Mouse (Mus musculus) lung, embryonic 15.5 days (tissue): Measurements from ENCODE around the gene Unc5cl. TPM values are rescaled to one million over a fixed set of nuclear protein-coding genes. Genes with fewer than 3 reads are reported as not detected.

Experiments
- ATAC-seq: fragments of 200-750 bp; cut with Nextera tagmentation; 2 replicates; pipeline ENCODE4 v1.8.0; 2017; ENCODE audit warnings: moderate number of reproducible peaks, borderline replicate concordance; ENCODE audit not compliant: low FRiP score, low TSS enrichment; ENCODE audit errors: extremely low read depth
- H3K27ac ChIP-seq: fragments of 300-500 bp; sonication (generic); 2 replicates; pipeline ENCODE4 v1.5.1; 2015; ENCODE audit warnings: moderate library complexity, mild to moderate bottlenecking, inconsistent platforms
- H3K27me3 ChIP-seq: fragments of 300-500 bp; sonication (generic); 2 replicates; pipeline ENCODE4 v1.6.1; 2015; ENCODE audit warnings: inconsistent platforms
- H3K36me3 ChIP-seq: fragments of 300-500 bp; sonication (generic); 2 replicates; pipeline ENCODE4 v1.6.1; 2015; ENCODE audit warnings: inconsistent platforms
- H3K4me1 ChIP-seq: fragments of 300-500 bp; sonication (generic); 2 replicates; pipeline ENCODE4 v1.6.1; 2015; ENCODE audit warnings: inconsistent platforms
- H3K4me2 ChIP-seq: fragments of 300-500 bp; sonication (generic); 2 replicates; pipeline ENCODE4 v1.6.1; 2015; ENCODE audit warnings: inconsistent platforms, mild to moderate bottlenecking, moderate library complexity
- H3K4me3 ChIP-seq: fragments of 300-500 bp; sonication (generic); 2 replicates; pipeline ENCODE4 v1.5.1; 2015; ENCODE audit warnings: mild to moderate bottlenecking, inconsistent platforms
- H3K9ac ChIP-seq: fragments of 300-500 bp; sonication (generic); 2 replicates; pipeline ENCODE4 v1.6.1; 2015; ENCODE audit warnings: inconsistent platforms
- H3K9me3 ChIP-seq: fragments of 300-500 bp; sonication (generic); 2 replicates; pipeline ENCODE4 v1.6.1; 2016; ENCODE audit warnings: inconsistent platforms
- WGBS: fragments of 180-500 bp; shearing (Covaris S2); methylation state at CpG from one replicate; pipeline ENCODE4 v1.1.7; 2015; 5-methylcytosine and 5-hydroxymethylcytosine counted together
- polyA plus RNA-seq: library from polyadenylated mRNA; unstranded; fragments of >200 nt; fragmentation: Nextera tagmentation; extraction: Ambion mirVana; gene quantifications from 2 replicates; pipeline ENCODE4 v1.2.1, GENCODE M21; 2015

The Unc5cl gene
- polyA plus RNA-seq, 1 experiment from 2014 or later, result 2.4 TPM

DNA sequence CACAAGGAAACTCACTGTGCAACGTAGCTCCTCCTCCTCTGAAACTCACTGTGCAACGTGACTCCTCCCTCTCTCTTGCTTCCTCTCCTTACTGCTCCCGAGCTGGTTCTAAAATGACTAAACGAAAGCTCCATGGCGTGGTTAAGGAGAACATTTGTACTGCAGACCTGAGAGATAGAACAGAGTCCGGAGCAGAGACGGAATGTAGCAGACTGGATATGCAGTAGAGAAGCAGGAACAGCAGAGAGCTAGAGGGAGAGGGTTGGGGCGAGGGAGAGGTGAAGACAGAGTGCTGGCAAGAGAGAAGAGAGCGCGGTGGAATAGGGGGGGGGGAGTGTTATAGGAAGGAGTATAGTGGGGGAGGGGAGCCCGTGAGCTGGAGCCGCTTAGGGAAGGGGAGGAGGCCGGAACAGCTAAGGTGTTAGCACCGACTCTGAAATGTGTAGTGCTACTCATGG, 131.2 kb downstream of the Unc5cl start:
- peaks cover 4% of the 10 kb centered on the region; the same call in 1 of the 2 replicates for H3K4me1 ChIP-seq
- no peaks in the 10 kb centered on the region for H3K27me3 ChIP-seq
- WGBS, result 2% methylated on average over 14 of the region's 14 CpGs
- H3K4me2 ChIP-seq, result peak overlapping the region; percentile 48
- no peak overlapping the region for H3K9ac ChIP-seq
- peak overlapping the region; percentile 16 for H3K4me3 ChIP-seq
- H3K9me3 ChIP-seq, result no peaks in the 10 kb centered on the region
- no peaks in the 10 kb centered on the region for H3K36me3 ChIP-seq
- peak; percentile 65 for ATAC-seq
- H3K27ac ChIP-seq, result no peak overlapping the region

DNA sequence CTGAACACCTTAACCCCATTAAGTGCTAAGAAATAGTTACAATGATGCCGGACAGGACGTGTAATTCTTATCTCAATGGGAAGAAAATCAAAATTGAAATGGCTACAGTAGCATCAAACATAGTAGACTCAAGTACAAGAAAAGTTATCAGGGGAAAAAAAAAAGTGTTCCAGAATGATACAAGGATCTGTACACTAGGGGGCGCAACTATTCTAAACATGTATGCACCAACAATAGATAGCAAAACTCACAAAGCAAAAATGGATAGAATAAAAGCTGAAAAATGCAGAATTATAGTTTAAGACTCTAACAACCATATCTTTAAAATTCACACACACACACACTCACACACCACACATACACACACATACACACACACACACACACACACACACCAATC, 134.0 kb downstream of the Unc5cl start:
- no peak overlapping the region for H3K27ac ChIP-seq
- no peak overlapping the region for H3K9ac ChIP-seq
- no peaks in the 10 kb centered on the region for H3K4me1 ChIP-seq
- no peak for ATAC-seq
- no peak overlapping the region for H3K4me3 ChIP-seq
- no peak overlapping the region for H3K4me2 ChIP-seq
- no peaks in the 10 kb centered on the region for H3K9me3 ChIP-seq
- 41% methylated on average over 3 of the region's 3 CpGs for WGBS
- no peaks in the 10 kb centered on the region for H3K27me3 ChIP-seq
- H3K36me3 ChIP-seq, result no peaks in the 10 kb centered on the region

Other genes with a start within 250 kb of the Unc5cl start
- gene Trem1, start 222.1 kb upstream of the Unc5cl start, polyA plus RNA-seq, result 0.30 and 0.40 TPM in 2 replicates
- gene Trem3, start 207.1 kb upstream of the Unc5cl start, polyA plus RNA-seq, result 0.38 and 0.55 TPM in 2 replicates
- 0.13 and 0.37 TPM in 2 replicates for gene Treml4, start 190.6 kb upstream of the Unc5cl start, polyA plus RNA-seq
- gene Treml2, start 155.4 kb upstream of the Unc5cl start, polyA plus RNA-seq, result 0.21 and 0.62 TPM in 2 replicates
- 0.39 and 0.43 TPM in 2 replicates for gene B430306N03Rik, start 138.8 kb upstream of the Unc5cl start, polyA plus RNA-seq
- gene Trem2, start 108.5 kb upstream of the Unc5cl start, polyA plus RNA-seq, result 3.4 and 4.7 TPM in 2 replicates
- gene Treml1, start 95.0 kb upstream of the Unc5cl start, polyA plus RNA-seq, result 2.7 and 2.9 TPM in 2 replicates
- 17.0 and 19.9 TPM in 2 replicates for gene Nfya, start 45.0 kb upstream of the Unc5cl start, polyA plus RNA-seq
- 70.6 and 75.7 TPM in 2 replicates for gene Oard1, start 44.9 kb upstream of the Unc5cl start, polyA plus RNA-seq
- 7.5 and 8.7 TPM in 2 replicates for gene Apobec2, start 22.0 kb upstream of the Unc5cl start, polyA plus RNA-seq
- gene Tspo2, start 3.4 kb upstream of the Unc5cl start, polyA plus RNA-seq, result 3.6 and 3.8 TPM in 2 replicates